Mouse (Mus musculus) layer of hippocampus, postnatal 10 days (tissue): ENCODE results near the gene Hephl1. TPM values are rescaled to one million over a fixed set of nuclear protein-coding genes. Genes with fewer than 3 reads are reported as not detected.

Experiments
- DNase-seq, 2 experiments: peaks; one replicate each; pipeline ENCODE4 v3.0.0; 2021; ENCODE audit warnings: low spot score in 2 of 2
- total RNA-seq, 2 experiments: library from RNA; stranded (reverse); gene quantifications; 2 replicates each; pipeline ENCODE4 v1.2.3; 2021

The Hephl1 gene
- total RNA-seq, 2 experiments from 2014 or later = not detected

- no peak for DNase-seq
Measured at GRCm38 (mm10) chr9:15018756-15019131, 93.2 kb downstream of the Hephl1 start.

GRCm38 (mm10) chr9:15017791-15018755, 93.8 kb downstream of the Hephl1 start:
- DNase-seq = peak in 1 of 2 experiments; percentile 9

GRCm38 (mm10) chr9:15015223-15015956, 96.5 kb downstream of the Hephl1 start:
- DNase-seq = peak; percentile 79 to 85

GRCm38 (mm10) chr9:15007566-15007965, 104.3 kb downstream of the Hephl1 start:
- DNase-seq = peak in 1 of 2 experiments; percentile 9

GRCm38 (mm10) chr9:15004298-15004685, 107.6 kb downstream of the Hephl1 start:
- DNase-seq = no peak

- no peak for DNase-seq
Measured at GRCm38 (mm10) chr9:15003676-15004297, 108.1 kb downstream of the Hephl1 start.

- no peak for DNase-seq
Measured at GRCm38 (mm10) chr9:15002995-15003613, 108.8 kb downstream of the Hephl1 start.

Other genes with a start within 250 kb of the Hephl1 start
- gene Izumo1r, start 208.2 kb downstream of the Hephl1 start, total RNA-seq = not detected
- 10 to 100 TPM; 67.9 to 68.7 TPM for gene Panx1, start 66.6 kb downstream of the Hephl1 start, total RNA-seq
- 1 to 10 TPM; 7.0 to 7.2 TPM for gene Vstm5, start 126.9 kb upstream of the Hephl1 start, total RNA-seq
- 10 to 100 TPM; 29.5 to 33.3 TPM for gene Med17, start 167.8 kb upstream of the Hephl1 start, total RNA-seq
- gene Taf1d, start 194.1 kb upstream of the Hephl1 start, total RNA-seq = 10 to 100 TPM; 41.4 to 42.6 TPM
- 10 to 100 TPM; 28.3 to 31.2 TPM for gene 4931406C07Rik, start 194.3 kb upstream of the Hephl1 start, total RNA-seq
- gene Cep295, start 245.7 kb upstream of the Hephl1 start, total RNA-seq = 10 to 100 TPM; 26.5 to 26.9 TPM